Mouse (Mus musculus) stomach, embryonic 15.5 days (tissue): ENCODE results near the gene Fam160a2. TPM values are rescaled to one million over a fixed set of nuclear protein-coding genes. Genes with fewer than 3 reads are reported as not detected.
"Not testable (repeated sequence)": the region's sequence is repeated elsewhere in the genome, so short reads cannot be mapped to it uniquely, and the experiment has no call there.

Experiments
- ATAC-seq: fragments of 200-750 bp; cut with Nextera tagmentation; 2 replicates; pipeline ENCODE4 v1.8.0; 2017; ENCODE audit warnings: low read depth, moderate number of reproducible peaks, moderate TSS enrichment; ENCODE audit not compliant: insufficient read depth, low FRiP score
- H3K27ac ChIP-seq: fragments of 300-500 bp; sonication (generic); 2 replicates; pipeline ENCODE4 v1.5.1; 2015; ENCODE audit warnings: mild to moderate bottlenecking, inconsistent platforms
- H3K27me3 ChIP-seq: fragments of 300-500 bp; sonication (generic); replicated peaks from 2 replicates; pipeline ENCODE4 v1.6.1; 2015; ENCODE audit warnings: inconsistent platforms
- H3K36me3 ChIP-seq: fragments of 300-500 bp; sonication (generic); 2 replicates; pipeline ENCODE4 v1.6.1; 2015; ENCODE audit warnings: inconsistent platforms
- H3K4me1 ChIP-seq: fragments of 300-500 bp; sonication (generic); 2 replicates; pipeline ENCODE4 v1.6.1; 2015; ENCODE audit warnings: inconsistent platforms
- H3K4me2 ChIP-seq: fragments of 300-500 bp; sonication (generic); 2 replicates; pipeline ENCODE4 v1.6.1; 2015; ENCODE audit warnings: mild to moderate bottlenecking, inconsistent platforms
- H3K4me3 ChIP-seq: fragments of 300-500 bp; sonication (generic); replicated peaks from 2 replicates; pipeline ENCODE4 v1.5.1; 2015; ENCODE audit warnings: inconsistent platforms
- H3K9ac ChIP-seq: fragments of 300-500 bp; sonication (generic); 2 replicates; pipeline ENCODE4 v1.6.1; 2015; ENCODE audit warnings: inconsistent platforms
- H3K9me3 ChIP-seq: fragments of 300-500 bp; sonication (generic); 2 replicates; pipeline ENCODE4 v1.6.1; 2016; ENCODE audit warnings: inconsistent platforms
- WGBS: fragments of 180-500 bp; shearing (Covaris S2); methylation state at CpG from one replicate; pipeline ENCODE4 v1.1.7; 2015; 5-methylcytosine and 5-hydroxymethylcytosine counted together
- polyA plus RNA-seq: library from polyadenylated mRNA; unstranded; fragments of >200 nt; fragmentation: Nextera tagmentation; extraction: Ambion mirVana; gene quantifications from 2 replicates; pipeline ENCODE4 v1.2.1, GENCODE M21; 2015

Fam160a2 gene
- polyA plus RNA-seq, 1 experiment from 2014 or later: 40.7 TPM

DNA sequence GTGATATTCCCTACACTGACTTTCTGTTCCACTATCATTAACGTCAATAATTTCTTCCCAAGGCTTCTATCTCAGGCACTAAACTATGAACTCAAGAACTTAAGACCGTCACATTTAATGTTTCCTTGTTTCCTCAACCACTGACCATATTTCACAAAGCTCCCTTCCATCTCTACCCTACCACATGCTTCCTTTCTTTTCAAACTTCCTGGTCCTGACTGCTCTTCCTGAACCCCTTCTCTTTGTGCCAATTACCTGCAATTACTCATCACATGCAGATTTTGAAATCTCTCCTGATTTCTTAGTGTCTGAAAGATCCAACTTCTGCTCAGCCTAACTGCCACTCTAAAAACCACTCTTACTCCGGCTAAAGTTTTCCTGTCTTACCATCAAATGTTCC lies 19.5 kb downstream of the Fam160a2 start:
- Histone ChIP-seq H3K4me1 (no peaks in the 10 kb centered on the region), H3K9me3 (no peaks in the 10 kb centered on the region), H3K27me3 (no peaks in the 10 kb centered on the region), H3K36me3 (peaks cover 62% of the 10 kb centered on the region), H3K27ac (no peak overlapping the region), H3K4me3 (no peak overlapping the region), H3K4me2 (no peak overlapping the region), H3K9ac (no peak overlapping the region)
- ATAC-seq: no peak
- WGBS: 86% methylated on average over 3 of the region's 3 CpGs

DNA sequence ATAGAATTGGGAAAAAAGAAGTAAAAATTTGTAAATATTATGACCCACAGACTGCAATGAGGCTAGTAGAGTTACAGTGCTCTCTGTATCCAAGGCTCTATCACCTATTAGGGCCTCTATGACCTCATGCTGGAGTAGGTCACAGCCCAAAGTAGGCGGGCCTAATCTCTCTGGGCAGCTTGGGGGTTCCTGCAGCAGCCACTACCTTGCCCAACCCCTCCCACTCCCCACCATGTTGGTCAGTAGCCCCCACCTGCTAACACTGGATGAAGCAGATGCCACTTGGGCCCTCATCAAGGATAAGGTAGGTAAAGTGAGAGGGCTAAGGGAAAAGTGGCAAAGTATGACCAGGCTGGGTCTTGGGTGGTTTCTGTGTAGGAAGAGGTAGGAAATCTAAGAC lies 25.0 kb downstream of the Fam160a2 start, which contains the start of gene Gm5901:
Gene Gm5901, plus strand, starts transcription at position 173 of the 400 bp plus-strand sequence.
- Histone ChIP-seq H3K27ac (no peak within 1 kb of the TSS), H3K4me1 (no peaks in the 10 kb centered on the region), H3K9ac (no peak within 1 kb of the TSS), H3K9me3 (no peaks in the 10 kb centered on the region), H3K4me3 (no peak within 1 kb of the TSS), H3K4me2 (no peak within 1 kb of the TSS), H3K36me3 (peaks cover 26% of the 10 kb centered on the region), H3K27me3 (no peaks in the 10 kb centered on the region)
- 90% methylated on average over 1 of the region's 1 CpGs for WGBS
- ATAC-seq: no peak

DNA sequence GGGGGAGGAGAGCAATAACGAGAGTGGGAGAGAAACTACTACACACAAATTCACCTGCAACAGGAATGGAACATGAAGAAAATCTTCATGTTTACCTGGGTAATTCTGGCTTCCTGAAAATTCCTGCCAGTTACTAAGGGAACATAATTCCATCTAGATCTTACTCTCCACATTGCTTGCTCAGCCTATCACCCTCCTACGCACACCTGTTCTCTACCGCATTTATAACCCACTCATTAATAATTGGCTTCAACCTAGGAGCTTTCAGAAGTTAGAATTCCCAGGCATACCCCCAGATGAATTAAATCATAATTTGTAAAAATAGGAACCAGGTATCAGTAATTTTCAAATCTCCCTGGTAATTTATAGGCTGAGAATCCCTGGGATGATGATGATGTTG lies 25.9 kb downstream of the Fam160a2 start:
- Histone ChIP-seq H3K9ac (no peak overlapping the region), H3K27ac (no peak overlapping the region), H3K9me3 (no peaks in the 10 kb centered on the region), H3K4me1 (no peaks in the 10 kb centered on the region), H3K4me2 (no peak overlapping the region), H3K4me3 (no peak overlapping the region), H3K27me3 (no peaks in the 10 kb centered on the region), H3K36me3 (peaks cover 21% of the 10 kb centered on the region)
- 93% methylated on average over 3 of the region's 3 CpGs for WGBS
- no peak for ATAC-seq

DNA sequence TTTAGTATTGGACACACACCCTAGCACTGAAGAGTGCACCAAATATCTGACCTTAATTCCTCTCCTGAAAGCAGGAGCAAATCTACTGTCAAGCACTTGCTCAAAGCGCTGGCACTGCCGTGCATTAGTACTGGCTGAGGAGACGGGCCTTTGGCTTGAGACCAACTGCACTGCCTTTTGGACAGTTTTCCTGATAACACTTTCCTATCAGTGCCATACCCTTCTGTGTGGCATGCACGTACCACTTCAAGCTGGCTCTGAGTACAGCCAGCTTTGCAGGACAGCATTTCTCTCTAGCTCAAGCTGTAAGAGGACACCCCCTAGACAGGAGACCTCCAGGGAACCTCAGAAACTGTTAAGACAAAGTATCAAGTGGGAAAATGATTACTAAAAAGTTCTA lies 26.3 kb downstream of the Fam160a2 start:
- Histone ChIP-seq H3K4me3 (no peak overlapping the region), H3K36me3 (peaks cover 16% of the 10 kb centered on the region), H3K9me3 (no peaks in the 10 kb centered on the region), H3K4me2 (no peak overlapping the region), H3K4me1 (no peaks in the 10 kb centered on the region), H3K27me3 (no peaks in the 10 kb centered on the region), H3K9ac (no peak overlapping the region), H3K27ac (no peak overlapping the region)
- WGBS: 75% methylated on average over 4 of the region's 4 CpGs
- ATAC-seq: no peak

DNA sequence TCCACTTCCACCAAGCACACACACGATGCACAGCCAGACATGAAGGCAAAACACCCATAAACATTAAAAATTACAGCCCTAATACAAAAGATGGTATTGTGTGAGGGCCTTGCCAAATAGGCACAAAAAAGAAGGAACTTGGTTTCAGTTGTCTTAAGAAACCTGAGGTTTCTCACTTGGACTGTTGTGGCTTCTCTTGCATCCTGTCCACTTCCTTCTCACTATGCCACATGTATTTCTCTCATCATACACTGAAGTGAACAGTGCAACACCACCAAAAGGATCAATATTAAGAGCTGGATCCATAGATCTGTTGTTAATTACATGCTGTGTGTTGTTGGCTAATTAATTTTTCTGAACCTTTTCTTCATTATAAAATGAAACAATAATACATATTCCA lies 26.9 kb downstream of the Fam160a2 start:
- WGBS: 87% methylated on average over 1 of the region's 1 CpGs
- no peak overlapping the region for H3K9ac ChIP-seq
- no peaks in the 10 kb centered on the region for H3K4me1 ChIP-seq
- H3K27me3 ChIP-seq: no peaks in the 10 kb centered on the region
- peaks cover 10% of the 10 kb centered on the region; the same call in 1 of the 2 replicates for H3K36me3 ChIP-seq
- ATAC-seq: no peak
- no peak overlapping the region for H3K4me2 ChIP-seq
- no peak overlapping the region for H3K4me3 ChIP-seq
- H3K9me3 ChIP-seq: no peaks in the 10 kb centered on the region
- no peak overlapping the region for H3K27ac ChIP-seq

DNA sequence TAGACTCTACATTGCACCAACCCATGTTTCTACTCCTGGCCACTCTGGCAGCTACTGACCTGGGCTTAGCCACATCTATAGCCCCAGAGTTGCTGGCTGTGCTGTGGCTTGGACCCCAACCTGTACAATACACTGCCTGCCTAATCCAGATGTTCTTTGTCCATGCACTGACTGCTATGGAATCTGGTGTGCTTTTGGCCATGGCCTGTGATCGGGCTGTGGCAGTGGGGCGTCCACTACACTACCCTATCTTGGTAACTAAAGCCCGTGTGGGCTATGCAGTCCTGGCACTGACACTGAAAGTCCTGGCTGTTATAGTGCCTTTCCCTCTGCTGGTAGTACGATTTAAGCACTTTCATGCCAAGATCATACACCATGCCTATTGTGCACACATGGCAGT lies 31.3 kb downstream of the Fam160a2 start:
- Histone ChIP-seq H3K4me2 (no peak overlapping the region), H3K4me3 (no peak overlapping the region), H3K36me3 (no peaks in the 10 kb centered on the region), H3K9ac (no peak overlapping the region), H3K27ac (no peak overlapping the region), H3K27me3 (no peaks in the 10 kb centered on the region), H3K9me3 (no peaks in the 10 kb centered on the region), H3K4me1 (no peaks in the 10 kb centered on the region)
- WGBS: 86% methylated on average over 4 of the region's 4 CpGs
- no peak for ATAC-seq

DNA sequence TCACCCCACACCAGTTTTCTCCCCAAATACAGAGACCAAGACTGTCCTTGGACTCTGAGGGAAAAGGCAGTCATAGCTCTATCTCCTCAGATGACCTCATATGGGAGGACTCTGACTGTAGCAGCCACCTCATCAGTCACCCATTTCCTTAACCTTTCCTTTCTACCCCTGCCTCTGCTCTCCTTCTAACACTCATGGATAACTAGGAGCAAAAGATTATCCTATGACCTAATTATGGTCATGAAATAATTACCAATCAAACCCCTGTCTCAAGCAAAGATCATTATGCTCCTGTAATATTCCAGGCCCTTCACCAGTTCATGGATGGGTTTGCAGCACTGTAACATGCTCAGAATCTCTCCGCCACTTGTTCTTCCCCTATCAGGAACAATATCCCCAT lies 31.9 kb downstream of the Fam160a2 start, which contains the start of gene Olfr692:
Gene Olfr692, plus strand, starts transcription at position 301 of the 400 bp plus-strand sequence.
- H3K36me3 ChIP-seq: no peaks in the 10 kb centered on the region
- H3K9ac ChIP-seq: no peak within 1 kb of the TSS
- no peaks in the 10 kb centered on the region for H3K4me1 ChIP-seq
- no peak within 1 kb of the TSS for H3K27ac ChIP-seq
- H3K9me3 ChIP-seq: no peaks in the 10 kb centered on the region
- no peak within 1 kb of the TSS for H3K4me3 ChIP-seq
- no peaks in the 10 kb centered on the region for H3K27me3 ChIP-seq
- no peak within 1 kb of the TSS for H3K4me2 ChIP-seq
- ATAC-seq: no peak
- 95% methylated on average over 1 of the region's 1 CpGs for WGBS

DNA sequence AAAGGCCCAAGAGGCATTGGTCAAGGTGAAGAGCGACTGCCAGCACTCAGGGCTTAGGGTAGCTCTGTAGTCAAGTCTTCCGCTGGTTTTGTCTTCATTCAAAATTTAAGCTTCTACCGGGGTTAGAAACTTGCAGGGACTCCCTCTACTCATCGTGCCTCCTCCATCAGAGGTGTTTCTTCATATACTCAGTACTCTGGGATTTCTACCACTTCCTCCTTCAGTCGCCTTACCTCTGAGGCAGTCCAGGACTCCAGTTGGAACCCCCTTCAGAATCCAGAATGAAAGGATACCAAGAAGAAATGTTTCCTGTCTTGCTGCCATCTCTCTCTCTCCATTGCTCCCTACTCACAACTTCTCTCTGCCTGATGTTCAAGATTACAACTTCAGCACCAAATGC lies 32.6 kb downstream of the Fam160a2 start:
- H3K9me3 ChIP-seq: no peaks in the 10 kb centered on the region
- no peak overlapping the region for H3K4me3 ChIP-seq
- H3K27ac ChIP-seq: no peak overlapping the region
- WGBS: 92% methylated on average over 5 of the region's 5 CpGs
- H3K9ac ChIP-seq: no peak overlapping the region
- ATAC-seq: no peak
- H3K27me3 ChIP-seq: no peaks in the 10 kb centered on the region
- H3K4me1 ChIP-seq: no peaks in the 10 kb centered on the region
- H3K4me2 ChIP-seq: no peak overlapping the region
- H3K36me3 ChIP-seq: no peaks in the 10 kb centered on the region

DNA sequence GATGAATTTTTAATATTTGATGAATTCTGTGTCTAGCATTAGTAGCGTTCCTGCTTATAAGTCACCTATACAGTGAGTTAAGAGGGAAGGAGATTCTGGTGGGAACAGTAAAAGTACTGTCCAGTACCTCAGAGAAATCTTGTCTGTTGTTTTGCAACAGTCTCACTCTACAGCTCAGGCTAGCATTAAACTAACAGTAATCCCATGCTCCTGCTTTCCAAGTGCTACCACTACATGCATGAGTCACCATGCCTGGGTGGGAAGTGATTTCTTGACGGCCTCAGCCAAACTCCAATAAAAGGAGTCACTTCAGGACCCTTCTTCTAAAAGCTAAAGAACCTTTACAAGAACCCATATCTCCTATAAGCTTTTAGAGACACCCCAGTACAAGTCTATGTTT lies 38.1 kb downstream of the Fam160a2 start:
- Histone ChIP-seq H3K4me1 (no peaks in the 10 kb centered on the region), H3K27me3 (no peaks in the 10 kb centered on the region), H3K9me3 (no peaks in the 10 kb centered on the region), H3K36me3 (no peaks in the 10 kb centered on the region), H3K27ac (no peak overlapping the region), H3K9ac (no peak overlapping the region), H3K4me2 (no peak overlapping the region), H3K4me3 (no peak overlapping the region)
- ATAC-seq: no peak
- 79% methylated on average over 2 of the region's 2 CpGs for WGBS

DNA sequence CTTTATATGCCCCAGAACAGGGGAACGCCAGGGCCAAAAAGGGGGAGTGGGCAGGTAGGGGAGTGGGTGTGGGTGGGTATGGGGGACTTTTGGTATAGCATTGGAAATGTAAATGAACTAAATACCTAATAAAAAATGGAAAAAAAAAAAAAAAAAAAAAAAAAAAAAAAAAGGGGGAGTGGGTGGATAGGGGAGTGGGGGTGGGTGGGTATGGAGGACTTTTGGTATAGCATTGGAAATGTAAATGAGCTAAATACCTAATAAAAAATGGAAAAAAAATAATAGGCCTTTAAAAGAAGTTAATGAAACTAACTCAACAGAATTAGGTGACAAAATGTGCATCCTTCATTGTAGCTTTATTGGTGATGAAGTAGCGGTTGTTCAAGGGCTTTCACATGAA lies 43.4 kb downstream of the Fam160a2 start:
- H3K27me3 ChIP-seq, H3K9ac ChIP-seq, H3K4me2 ChIP-seq, H3K36me3 ChIP-seq, H3K9me3 ChIP-seq, ATAC-seq, H3K4me1 ChIP-seq, H3K4me3 ChIP-seq, H3K27ac ChIP-seq: not testable (repeated sequence)
- 96% methylated on average over 1 of the region's 2 CpGs for WGBS

DNA sequence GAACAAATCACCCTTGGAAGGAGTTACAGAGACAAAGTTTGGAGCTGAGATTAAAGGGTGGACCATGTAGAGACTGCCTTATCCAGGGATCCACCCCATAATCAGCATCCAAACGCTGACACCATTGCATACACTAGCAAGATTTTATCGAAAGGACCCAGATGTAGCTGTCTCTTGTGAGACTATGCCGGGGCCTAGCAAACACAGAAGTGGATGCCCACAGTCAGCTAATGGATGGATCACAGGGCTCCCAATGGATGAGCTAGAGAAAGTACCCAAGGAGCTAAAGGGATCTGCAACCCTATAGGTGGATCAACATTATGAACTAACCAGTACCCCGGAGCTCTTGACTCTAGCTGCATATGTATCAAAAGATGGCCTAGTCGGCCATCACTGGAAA lies 43.8 kb downstream of the Fam160a2 start:
- H3K27ac ChIP-seq, H3K4me3 ChIP-seq, H3K36me3 ChIP-seq, H3K27me3 ChIP-seq, ATAC-seq, H3K9ac ChIP-seq, H3K4me1 ChIP-seq, H3K9me3 ChIP-seq, H3K4me2 ChIP-seq: not testable (repeated sequence)
- no CpG with 5 or more reads among the region's 5 CpGs for WGBS

DNA sequence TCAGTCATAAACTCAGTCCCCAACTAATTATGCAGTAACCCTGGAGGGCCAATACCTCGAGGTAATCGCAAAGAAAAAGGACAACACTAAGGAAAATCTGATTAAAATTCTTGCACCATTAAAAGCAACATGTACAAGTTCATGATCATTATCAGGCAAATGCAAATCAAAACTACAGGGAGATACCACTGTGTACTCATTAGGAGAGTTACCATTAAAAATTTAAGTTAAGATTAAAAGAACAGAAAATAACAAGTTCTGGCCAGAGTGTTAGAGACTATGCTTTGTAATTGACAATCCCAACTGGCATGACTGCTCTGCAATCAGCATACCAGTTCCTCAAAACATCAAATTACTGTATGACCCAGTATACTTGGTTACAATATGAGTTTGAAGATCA lies 57.1 kb downstream of the Fam160a2 start:
- H3K4me2 ChIP-seq: no peak overlapping the region
- ATAC-seq: no peak
- H3K36me3 ChIP-seq: no peaks in the 10 kb centered on the region
- 79% methylated on average over 2 of the region's 2 CpGs for WGBS
- H3K4me3 ChIP-seq: no peak overlapping the region
- H3K27ac ChIP-seq: no peak overlapping the region
- no peak overlapping the region for H3K9ac ChIP-seq
- no peaks in the 10 kb centered on the region for H3K4me1 ChIP-seq
- no peaks in the 10 kb centered on the region for H3K9me3 ChIP-seq
- H3K27me3 ChIP-seq: no peaks in the 10 kb centered on the region

DNA sequence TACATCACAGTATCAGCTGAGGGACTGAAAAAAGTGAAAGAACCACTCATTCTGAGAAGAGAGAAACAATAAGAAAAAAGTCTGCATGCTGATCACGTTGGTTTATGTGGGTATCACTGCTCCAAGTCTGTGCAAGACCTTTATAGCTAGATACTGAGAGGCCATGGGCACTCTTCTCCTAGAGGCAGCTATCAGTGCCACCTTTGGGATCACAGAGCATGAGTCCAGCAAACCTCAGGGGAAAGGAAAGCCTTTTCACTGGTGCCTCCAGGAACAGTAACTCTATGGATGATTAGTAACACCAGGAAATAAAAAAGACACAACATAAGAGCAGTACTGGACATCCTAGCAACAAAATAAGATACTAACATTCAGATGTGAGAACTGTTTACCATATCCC lies 57.7 kb downstream of the Fam160a2 start, which contains the start of gene Olfr691:
Gene Olfr691, minus strand, starts transcription at position 101 of the 400 bp plus-strand sequence.
- no peaks in the 10 kb centered on the region for H3K27me3 ChIP-seq
- no peak for ATAC-seq
- no peaks in the 10 kb centered on the region for H3K9me3 ChIP-seq
- no peak within 1 kb of the TSS for H3K9ac ChIP-seq
- H3K4me1 ChIP-seq: no peaks in the 10 kb centered on the region
- no peak within 1 kb of the TSS for H3K27ac ChIP-seq
- H3K4me2 ChIP-seq: no peak within 1 kb of the TSS
- WGBS: 38% methylated on average over 1 of the region's 1 CpGs
- H3K36me3 ChIP-seq: no peaks in the 10 kb centered on the region
- no peak within 1 kb of the TSS for H3K4me3 ChIP-seq
